Mouse (Mus musculus) limb, embryonic 14.5 days (tissue): ENCODE data around the gene 1700016H13Rik. TPM values are rescaled to one million over a fixed set of nuclear protein-coding genes. Genes with fewer than 3 reads are reported as not detected.

Experiments
- ATAC-seq: fragments of 200-750 bp; cut with Nextera tagmentation; 2 replicates; pipeline ENCODE4 v1.8.0; 2017; ENCODE audit warnings: low read depth, moderate number of reproducible peaks, moderate TSS enrichment; ENCODE audit not compliant: low FRiP score
- DNase-seq: peaks from one replicate; pipeline ENCODE4 v3.0.0-alpha.2; 2015; ENCODE audit warnings: low spot score
- H3K27ac ChIP-seq: fragments of 300-500 bp; sonication (generic); replicated peaks from 2 replicates; pipeline ENCODE4 v1.5.1; 2014; ENCODE audit warnings: low read depth, mild to moderate bottlenecking, low read length, moderate library complexity, mixed read lengths
- H3K27me3 ChIP-seq: fragments of 300-500 bp; sonication (generic); 2 replicates; pipeline ENCODE4 v1.6.1; 2014; ENCODE audit warnings: low read length, mixed read lengths; ENCODE audit not compliant: control insufficient read depth, insufficient read depth
- H3K36me3 ChIP-seq: fragments of 300-500 bp; sonication (generic); 2 replicates; pipeline ENCODE4 v1.6.1; 2014; ENCODE audit warnings: mild to moderate bottlenecking, low read length, moderate library complexity, mixed read lengths; ENCODE audit not compliant: control insufficient read depth, insufficient read depth
- H3K4me1 ChIP-seq: fragments of 300-500 bp; sonication (generic); 2 replicates; pipeline ENCODE4 v1.6.1; 2014; ENCODE audit warnings: antibody characterized with exemption, low read length, mixed read lengths; ENCODE audit not compliant: control insufficient read depth, insufficient read depth
- H3K4me2 ChIP-seq: fragments of 300-500 bp; sonication (generic); replicated peaks from 2 replicates; pipeline ENCODE4 v1.6.1; 2014; ENCODE audit warnings: low read depth, mild to moderate bottlenecking, low read length, moderate library complexity; ENCODE audit not compliant: severe bottlenecking
- H3K4me3 ChIP-seq: fragments of 300-500 bp; sonication (generic); replicated peaks from 2 replicates; pipeline ENCODE4 v1.5.1; 2014; ENCODE audit warnings: low read length
- H3K9ac ChIP-seq: fragments of 300-500 bp; sonication (generic); 2 replicates; pipeline ENCODE4 v1.6.1; 2014; ENCODE audit warnings: mild to moderate bottlenecking, low read depth, low read length, moderate library complexity; ENCODE audit not compliant: severe bottlenecking
- H3K9me3 ChIP-seq: fragments of 300-500 bp; sonication (generic); 2 replicates; pipeline ENCODE4 v1.6.1; 2016; ENCODE audit warnings: low read length; ENCODE audit not compliant: control insufficient read depth
- POLR2A ChIP-seq: fragments of 200-500 bp; IDR thresholded peaks from 2 replicates; pipeline ENCODE4 v1.8.0; 2012; ENCODE audit warnings: inconsistent platforms, mild to moderate bottlenecking, moderate library complexity, borderline replicate concordance; ENCODE audit not compliant: insufficient read depth, insufficient read length; ENCODE audit errors: extremely low read depth
- WGBS: fragments of 180-500 bp; shearing (Covaris S2); extraction: QIAGEN DNeasy Blood & Tissue Kit; methylation state at CpG from one replicate; pipeline ENCODE4 v1.1.7; 2014; 5-methylcytosine and 5-hydroxymethylcytosine counted together
- polyA plus RNA-seq, 2 experiments: library from polyadenylated mRNA; depleted of rRNA in 1 of 2; stranded (reverse) in 1 of 2; unstranded in 1 of 2; fragments of >200 nt; fragmentation: Nextera tagmentation in 1 of 2; extraction: Ambion mirVana in 1 of 2; gene quantifications; 2 replicates each; pipeline versions ENCODE4 v1.2.1 to v1.2.3; 2012 to 2014

1700016H13Rik gene
- polyA plus RNA-seq, 2 experiments = 0.21 to 0.22 TPM

DNA sequence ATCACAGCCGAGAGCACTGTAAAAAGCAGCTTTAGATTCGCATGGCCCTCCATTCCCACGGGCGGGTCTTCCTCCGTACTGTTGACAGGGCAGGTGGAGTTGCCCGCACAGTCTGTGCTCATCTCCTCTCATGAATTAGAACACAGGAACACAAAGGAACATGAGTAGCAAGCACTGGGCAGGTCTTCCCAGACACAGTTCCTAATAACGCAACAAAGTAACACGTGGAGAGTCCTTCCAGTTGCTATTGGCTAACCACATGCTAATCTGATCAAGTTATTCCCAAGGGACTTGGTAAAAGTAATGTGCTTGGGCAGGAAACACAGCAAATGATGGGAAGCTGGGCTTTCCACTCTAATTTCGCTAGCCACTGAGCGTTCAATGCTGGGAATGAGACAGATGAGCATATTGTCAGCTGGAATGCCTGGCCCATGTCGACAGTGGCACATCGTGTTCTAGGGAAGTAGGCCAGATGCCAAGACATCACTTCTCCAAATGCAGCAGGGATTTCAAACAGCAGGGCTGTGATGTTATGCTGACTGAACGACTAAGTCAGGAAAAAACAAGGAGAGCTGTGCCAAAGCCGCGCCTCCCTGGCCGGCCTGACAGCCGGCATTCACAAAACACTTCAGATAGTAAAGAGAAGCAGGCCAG lies 26.6 kb downstream of the 1700016H13Rik start, which contains the start of gene Slc10a6:
TSS of gene Slc10a6 (minus strand) at position 293 of the 654 bp plus-strand sequence.
- no peaks in the 10 kb centered on the region for H3K27me3 ChIP-seq
- H3K4me1 ChIP-seq = 0 out of 2 replicates have a peak, but pooled peaks cover 5% of the 10 kb centered on the region
- ATAC-seq = peak; percentile 63; the same call in 1 of the 2 replicates
- WGBS = 41% methylated on average over 17 of the region's 17 CpGs
- no peaks in the 10 kb centered on the region for H3K36me3 ChIP-seq
- H3K4me3 ChIP-seq = no peak within 1 kb of the TSS
- no peak for TF ChIP-seq POLR2A
- H3K4me2 ChIP-seq = no peak within 1 kb of the TSS
- no peaks in the 10 kb centered on the region for H3K9me3 ChIP-seq
- peak; percentile 72 for DNase-seq
- no peak within 1 kb of the TSS for H3K27ac ChIP-seq
- H3K9ac ChIP-seq = no peak within 1 kb of the TSS

DNA sequence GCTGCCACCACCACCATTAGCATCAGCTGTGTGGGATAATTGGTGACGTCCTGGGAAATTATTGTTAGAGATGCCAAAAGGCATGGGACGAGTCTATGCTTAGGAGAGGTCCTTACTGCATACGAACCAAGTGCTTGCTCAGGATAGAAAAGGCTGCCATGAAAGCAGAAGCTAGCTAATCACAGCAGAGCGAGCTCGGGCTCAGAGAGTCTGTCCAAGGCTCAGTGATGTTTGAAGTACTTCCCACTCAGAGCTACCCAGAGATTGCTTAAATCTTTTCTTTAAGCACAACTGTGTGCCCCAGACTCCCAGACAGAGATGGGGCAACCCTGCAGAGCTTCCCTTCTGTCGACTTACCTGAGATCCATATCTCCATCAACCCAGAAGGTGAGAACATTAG lies 27.3 kb downstream of the 1700016H13Rik start:
- H3K9ac ChIP-seq = no peak overlapping the region
- H3K27ac ChIP-seq = no peak overlapping the region
- H3K4me2 ChIP-seq = no peak overlapping the region
- no peak overlapping the region for H3K4me3 ChIP-seq
- no peak for ATAC-seq
- H3K4me1 ChIP-seq = 0 out of 2 replicates have a peak, but pooled peaks cover 5% of the 10 kb centered on the region
- no peaks in the 10 kb centered on the region for H3K36me3 ChIP-seq
- no peaks in the 10 kb centered on the region for H3K9me3 ChIP-seq
- no peaks in the 10 kb centered on the region for H3K27me3 ChIP-seq
- 81% methylated on average over 6 of the region's 6 CpGs for WGBS
- no peak for DNase-seq
- TF ChIP-seq POLR2A = no peak

GRCm38 (mm10) chr5:103624831-103625230 lies 31.0 kb downstream of the 1700016H13Rik start:
- Histone ChIP-seq H3K9ac (no peak overlapping the region), H3K4me3 (no peak overlapping the region), H3K27me3 (no peaks in the 10 kb centered on the region), H3K27ac (no peak overlapping the region), H3K4me2 (no peak overlapping the region), H3K4me1 (peaks cover 11% of the 10 kb centered on the region), H3K36me3 (no peaks in the 10 kb centered on the region), H3K9me3 (no peaks in the 10 kb centered on the region)
- WGBS = 94% methylated on average over 5 of the region's 5 CpGs
- ATAC-seq (no peak), DNase-seq (no peak)
- TF ChIP-seq POLR2A = no peak

GRCm38 (mm10) chr5:103622321-103622720 lies 33.5 kb downstream of the 1700016H13Rik start:
- TF ChIP-seq POLR2A = no peak

GRCm38 (mm10) chr5:103620301-103620973 lies 35.4 kb downstream of the 1700016H13Rik start:
- Histone ChIP-seq H3K4me2 (no peak overlapping the region), H3K9me3 (no peaks in the 10 kb centered on the region), H3K4me3 (no peak overlapping the region), H3K27me3 (no peaks in the 10 kb centered on the region), H3K4me1 (peaks cover 6% of the 10 kb centered on the region), H3K36me3 (no peaks in the 10 kb centered on the region), H3K9ac (no peak overlapping the region), H3K27ac (0 out of 2 replicates have a peak overlapping the region, but pooled peaks have one; percentile 55)
- DNase-seq (peak; percentile 56), ATAC-seq (no peak)
- TF ChIP-seq POLR2A = no peak
- WGBS = 52% methylated on average over 12 of the region's 12 CpGs

More at GRCm38 (mm10) chr5:103622321-103622720, 33.5 kb downstream of the 1700016H13Rik start:
- H3K9me3 ChIP-seq = no peaks in the 10 kb centered on the region
- H3K4me3 ChIP-seq = no peak overlapping the region
- H3K27me3 ChIP-seq = no peaks in the 10 kb centered on the region
- H3K9ac ChIP-seq = no peak overlapping the region
- DNase-seq = no peak
- H3K36me3 ChIP-seq = no peaks in the 10 kb centered on the region
- ATAC-seq = no peak
- 91% methylated on average over 5 of the region's 5 CpGs for WGBS
- H3K4me1 ChIP-seq = peaks cover 6% of the 10 kb centered on the region
- no peak overlapping the region for H3K27ac ChIP-seq
- no peak overlapping the region for H3K4me2 ChIP-seq
